Mouse (Mus musculus) midbrain, embryonic 16.5 days (tissue): Measurements from ENCODE around the gene Eif4e2. TPM values are rescaled to one million over a fixed set of nuclear protein-coding genes. Genes with fewer than 3 reads are reported as not detected.
A peak's percentile ranks its signal among the peaks of the same experiment; 100 is the strongest.

Experiments used
- ATAC-seq: fragments of 200-750 bp; cut with Nextera tagmentation; 2 replicates; pipeline ENCODE4 v1.8.0; 2017; ENCODE audit warnings: moderate TSS enrichment
- H3K27ac ChIP-seq: fragments of 300-500 bp; sonication (generic); 2 replicates; pipeline ENCODE4 v1.5.1; 2014; ENCODE audit warnings: mild to moderate bottlenecking, low read length, mixed read lengths
- H3K27me3 ChIP-seq: fragments of 300-500 bp; sonication (generic); 2 replicates; pipeline ENCODE4 v1.6.1; 2014; ENCODE audit warnings: low read depth, low read length, mixed read lengths; ENCODE audit not compliant: control insufficient read depth, insufficient read depth
- H3K36me3 ChIP-seq: fragments of 300-500 bp; sonication (generic); 2 replicates; pipeline ENCODE4 v1.6.1; 2014; ENCODE audit warnings: mild to moderate bottlenecking, low read length, moderate library complexity, mixed read lengths; ENCODE audit not compliant: control insufficient read depth, insufficient read depth
- H3K4me1 ChIP-seq: fragments of 300-500 bp; sonication (generic); 2 replicates; pipeline ENCODE4 v1.6.1; 2014; ENCODE audit warnings: mild to moderate bottlenecking, low read length, mixed read lengths; ENCODE audit not compliant: control insufficient read depth, insufficient read depth
- H3K4me2 ChIP-seq: fragments of 300-500 bp; sonication (generic); 2 replicates; pipeline ENCODE4 v1.6.1; 2014; ENCODE audit warnings: mild to moderate bottlenecking, low read length, mixed read lengths
- H3K4me3 ChIP-seq: fragments of 300-500 bp; sonication (generic); 2 replicates; pipeline ENCODE4 v1.5.1; 2014; ENCODE audit warnings: low read depth, mild to moderate bottlenecking, low read length, moderate library complexity, mixed read lengths
- H3K9ac ChIP-seq: fragments of 300-500 bp; sonication (generic); 2 replicates; pipeline ENCODE4 v1.6.1; 2014; ENCODE audit warnings: low read depth, low read length, mixed read lengths
- H3K9me3 ChIP-seq: fragments of 300-500 bp; sonication (generic); replicated peaks from 2 replicates; pipeline ENCODE4 v1.6.1; 2014; ENCODE audit warnings: mild to moderate bottlenecking, low read length, mixed read lengths; ENCODE audit not compliant: control insufficient read depth, poor library complexity, severe bottlenecking
- WGBS: fragments of 180-500 bp; shearing (Covaris S2); extraction: QIAGEN DNeasy Blood & Tissue Kit; methylation state at CpG from one replicate; pipeline ENCODE4 v1.1.7; 2014; 5-methylcytosine and 5-hydroxymethylcytosine counted together
- polyA plus RNA-seq: library from polyadenylated mRNA; unstranded; fragments of >200 nt; fragmentation: Nextera tagmentation; extraction: Ambion mirVana; gene quantifications from 2 replicates; pipeline ENCODE4 v1.2.1, GENCODE M21; 2015

Gene Eif4e2
- polyA plus RNA-seq, 1 experiment from 2014 or later = 86.6 TPM

- Histone ChIP-seq H3K4me2 (no peak overlapping the region), H3K9me3 (no peaks in the 10 kb centered on the region), H3K4me1 (peaks cover 3% of the 10 kb centered on the region; the same call in 1 of the 2 replicates), H3K9ac (no peak overlapping the region), H3K27ac (no peak overlapping the region), H3K36me3 (no peaks in the 10 kb centered on the region), H3K27me3 (peaks cover 22% of the 10 kb centered on the region), H3K4me3 (no peak overlapping the region)
- ATAC-seq = no peak
- WGBS = 71% methylated on average over 5 of the region's 5 CpGs
These were observed 32.8 kb upstream of the Eif4e2 start for GRCm38 (mm10) chr1:87180896-87181295.

GRCm38 (mm10) chr1:87183013-87183412 lies 30.7 kb upstream of the Eif4e2 start, which contains the start of gene Prss56:
Prss56 (plus strand) TSS chr1:87183313.
- H3K4me2 ChIP-seq = no peak within 1 kb of the TSS
- no peak within 1 kb of the TSS for H3K9ac ChIP-seq
- peaks cover 12% of the 10 kb centered on the region for H3K4me1 ChIP-seq
- peaks cover 34% of the 10 kb centered on the region for H3K27me3 ChIP-seq
- WGBS = 57% methylated on average over 9 of the region's 9 CpGs
- ATAC-seq = no peak
- H3K36me3 ChIP-seq = no peaks in the 10 kb centered on the region
- H3K9me3 ChIP-seq = no peaks in the 10 kb centered on the region
- no peak within 1 kb of the TSS for H3K27ac ChIP-seq
- no peak within 1 kb of the TSS for H3K4me3 ChIP-seq

- Histone ChIP-seq H3K4me2 (peak overlapping the region; percentile 42), H3K4me1 (peaks cover 12% of the 10 kb centered on the region), H3K4me3 (peak overlapping the region; percentile 18; the same call in 1 of the 2 replicates), H3K9ac (no peak overlapping the region), H3K36me3 (no peaks in the 10 kb centered on the region), H3K9me3 (no peaks in the 10 kb centered on the region), H3K27me3 (peaks cover 40% of the 10 kb centered on the region), H3K27ac (no peak overlapping the region)
- ATAC-seq = 0 out of 2 replicates have a peak, but pooled peaks have one; percentile 18
- 32% methylated on average over 15 of the region's 15 CpGs for WGBS
These were observed 29.5 kb upstream of the Eif4e2 start for GRCm38 (mm10) chr1:87183998-87184750.

- Histone ChIP-seq H3K9me3 (no peaks in the 10 kb centered on the region), H3K27ac (no peak overlapping the region), H3K36me3 (no peaks in the 10 kb centered on the region), H3K4me2 (peak overlapping the region; percentile 42), H3K27me3 (peaks cover 40% of the 10 kb centered on the region), H3K4me3 (peak overlapping the region; percentile 18; the same call in 1 of the 2 replicates), H3K9ac (peak overlapping the region; percentile 10; the same call in 1 of the 2 replicates), H3K4me1 (peaks cover 12% of the 10 kb centered on the region)
- 7% methylated on average over 20 of the region's 20 CpGs for WGBS
- peak; percentile 52; the same call in 1 of the 2 replicates for ATAC-seq
These were observed 29.0 kb upstream of the Eif4e2 start for GRCm38 (mm10) chr1:87184751-87185139.

- no peak for ATAC-seq
- peaks cover 12% of the 10 kb centered on the region for H3K4me1 ChIP-seq
- 10% methylated on average over 13 of the region's 13 CpGs for WGBS
These were observed 28.2 kb upstream of the Eif4e2 start for GRCm38 (mm10) chr1:87185526-87185925.

GRCm38 (mm10) chr1:87186261-87187036 lies 27.3 kb upstream of the Eif4e2 start:
- H3K36me3 ChIP-seq = no peaks in the 10 kb centered on the region
- no peak overlapping the region for H3K27ac ChIP-seq
- ATAC-seq = peak; percentile 43
- peak overlapping the region; percentile 52 for H3K4me3 ChIP-seq
- peak overlapping the region; percentile 92 for H3K4me2 ChIP-seq
- 1% methylated on average over 53 of the region's 54 CpGs for WGBS
- H3K9ac ChIP-seq = peak overlapping the region; percentile 63
- H3K4me1 ChIP-seq = peaks cover 12% of the 10 kb centered on the region
- H3K27me3 ChIP-seq = peaks cover 40% of the 10 kb centered on the region
- H3K9me3 ChIP-seq = no peaks in the 10 kb centered on the region

More at GRCm38 (mm10) chr1:87185526-87185925, 28.2 kb upstream of the Eif4e2 start:
- H3K4me3 ChIP-seq = no peak overlapping the region
- H3K9ac ChIP-seq = no peak overlapping the region
- no peaks in the 10 kb centered on the region for H3K9me3 ChIP-seq
- no peak overlapping the region for H3K4me2 ChIP-seq
- peaks cover 40% of the 10 kb centered on the region for H3K27me3 ChIP-seq
- no peaks in the 10 kb centered on the region for H3K36me3 ChIP-seq
- no peak overlapping the region for H3K27ac ChIP-seq

- Histone ChIP-seq H3K9me3 (no peaks in the 10 kb centered on the region), H3K4me3 (peak overlapping the region; percentile 52), H3K9ac (peak overlapping the region; percentile 63), H3K4me2 (peak overlapping the region; percentile 92), H3K27ac (no peak overlapping the region), H3K27me3 (peaks cover 40% of the 10 kb centered on the region), H3K4me1 (peaks cover 12% of the 10 kb centered on the region), H3K36me3 (no peaks in the 10 kb centered on the region)
- ATAC-seq = peak; percentile 46; the same call in 1 of the 2 replicates
- 0% methylated on average over 15 of the region's 15 CpGs for WGBS
These were observed 26.7 kb upstream of the Eif4e2 start for GRCm38 (mm10) chr1:87187037-87187355.

- no peak within 1 kb of the TSS for H3K9ac ChIP-seq
- no peaks in the 10 kb centered on the region for H3K9me3 ChIP-seq
- 47% methylated on average over 4 of the region's 4 CpGs for WGBS
- H3K4me1 ChIP-seq = peaks cover 9% of the 10 kb centered on the region
- H3K4me2 ChIP-seq = no peak within 1 kb of the TSS
- H3K4me3 ChIP-seq = no peak within 1 kb of the TSS
- H3K27ac ChIP-seq = no peak within 1 kb of the TSS
- peaks cover 23% of the 10 kb centered on the region for H3K27me3 ChIP-seq
- ATAC-seq = no peak
- no peaks in the 10 kb centered on the region for H3K36me3 ChIP-seq
These were observed 23.3 kb upstream of the Eif4e2 start, which contains the start of gene Chrnd for GRCm38 (mm10) chr1:87190429-87190828. Chrnd (plus strand) TSS chr1:87190607.

- no peaks in the 10 kb centered on the region for H3K27me3 ChIP-seq
- 83% methylated on average over 9 of the region's 9 CpGs for WGBS
- no peak overlapping the region for H3K4me3 ChIP-seq
- no peaks in the 10 kb centered on the region for H3K9me3 ChIP-seq
- no peak overlapping the region for H3K9ac ChIP-seq
- ATAC-seq = no peak
- H3K36me3 ChIP-seq = no peaks in the 10 kb centered on the region
- H3K4me1 ChIP-seq = no peaks in the 10 kb centered on the region
- H3K27ac ChIP-seq = no peak overlapping the region
- H3K4me2 ChIP-seq = no peak overlapping the region
These were observed 16.4 kb upstream of the Eif4e2 start for GRCm38 (mm10) chr1:87197296-87197695.
